Mouse (Mus musculus): ENCODE measurements around the gene Camk2g. TPM values are rescaled to one million over a fixed set of nuclear protein-coding genes. Genes with fewer than 3 reads are reported as not detected.
A peak's percentile ranks its signal among the peaks of the same experiment; 100 is the strongest.

The Camk2g gene
- total and polyA plus RNA-seq, 3 experiments, result 42.8 to 67.7 (median 51.4) TPM

DNA sequence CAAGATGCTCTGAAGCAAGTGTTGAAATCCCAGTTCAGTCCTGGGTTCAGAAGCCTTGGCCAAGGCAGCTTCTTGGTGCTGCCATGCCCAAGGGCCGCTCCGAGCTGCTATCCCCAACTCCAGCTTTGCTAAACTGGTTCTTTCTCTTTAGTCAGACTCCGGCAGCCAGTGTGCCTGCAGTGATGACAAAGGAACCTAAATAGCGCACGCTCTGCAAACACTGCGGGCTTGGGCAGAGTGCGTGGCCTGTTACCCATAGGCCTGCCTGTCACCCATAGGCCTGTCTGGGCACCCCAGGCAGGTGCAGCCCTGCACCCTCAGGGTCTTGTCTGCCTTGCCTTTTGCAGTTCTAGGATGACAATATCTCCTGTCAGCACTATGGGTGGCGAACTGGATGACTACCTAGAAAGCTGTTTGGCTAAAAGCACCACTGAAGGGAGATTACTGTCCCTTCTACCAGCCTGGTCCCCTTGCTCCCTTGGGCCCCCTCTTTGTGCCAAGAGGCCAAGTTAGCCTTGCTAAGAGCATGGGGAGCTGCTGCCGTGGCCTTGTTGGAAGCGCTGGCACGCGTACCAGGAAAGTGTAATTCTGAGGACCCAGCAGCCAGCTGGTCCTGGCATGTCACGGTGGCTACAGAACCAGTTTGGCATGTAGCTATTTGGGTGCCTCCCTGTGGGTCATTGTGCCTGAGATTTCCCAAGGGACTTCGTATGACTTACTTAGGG is 12.4 kb upstream of the Camk2g start:
- peak; percentile 65 for DNase-seq

DNA sequence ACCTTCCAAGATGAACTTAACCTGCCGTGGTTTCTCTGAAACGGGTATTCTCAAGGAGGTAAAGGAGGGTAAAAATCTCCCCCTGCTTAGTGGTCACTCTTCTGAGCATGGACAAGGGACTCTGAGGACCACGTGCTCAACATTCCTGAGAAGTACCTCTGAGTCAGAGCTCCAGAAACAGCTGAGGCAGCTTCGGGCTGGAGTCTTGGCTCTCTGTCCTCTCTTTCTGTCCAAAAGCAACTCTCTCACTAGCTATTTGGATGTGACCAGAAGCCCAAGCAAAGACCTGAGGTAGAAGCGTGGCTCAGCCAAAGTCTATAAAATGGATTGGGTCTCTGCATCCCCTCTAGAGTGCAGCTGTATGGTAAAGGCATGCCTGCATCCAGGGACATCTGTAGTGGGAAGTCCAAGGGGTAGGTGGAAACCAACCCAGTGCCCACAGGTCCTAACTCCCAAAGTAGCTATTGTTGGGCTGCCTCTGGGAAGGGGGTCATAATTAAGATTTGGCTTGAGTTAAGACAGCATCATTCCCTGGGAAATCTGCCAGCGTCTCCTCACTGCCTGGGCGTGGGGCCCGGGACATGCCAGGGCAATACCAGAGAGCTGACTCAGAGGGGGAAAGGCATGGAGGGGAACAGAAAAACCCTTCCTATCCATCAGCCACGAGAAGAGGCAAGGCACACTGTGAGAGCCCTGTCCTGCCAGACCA is 11.2 kb upstream of the Camk2g start:
- peak; percentile 95 for DNase-seq

DNA sequence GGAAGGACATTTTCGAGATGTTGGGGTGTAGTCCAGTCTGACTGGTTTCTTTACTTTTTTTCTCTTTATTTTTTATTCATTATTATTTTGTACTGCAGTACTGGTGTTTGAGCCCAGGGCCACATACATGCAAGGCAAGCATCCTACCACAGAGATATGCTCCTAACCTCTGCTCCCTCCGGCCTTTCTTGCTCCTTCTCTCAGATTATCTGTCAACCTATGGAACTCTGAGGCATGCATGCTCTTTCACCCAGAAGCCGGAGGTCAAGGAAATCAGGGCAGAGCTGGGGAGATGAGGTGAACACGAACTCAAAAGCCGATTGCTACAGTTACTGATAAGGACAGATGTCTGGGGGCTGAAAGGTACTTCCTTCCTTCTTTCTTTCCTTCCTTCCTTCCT is 10.6 kb upstream of the Camk2g start:
- no peak for DNase-seq

DNA sequence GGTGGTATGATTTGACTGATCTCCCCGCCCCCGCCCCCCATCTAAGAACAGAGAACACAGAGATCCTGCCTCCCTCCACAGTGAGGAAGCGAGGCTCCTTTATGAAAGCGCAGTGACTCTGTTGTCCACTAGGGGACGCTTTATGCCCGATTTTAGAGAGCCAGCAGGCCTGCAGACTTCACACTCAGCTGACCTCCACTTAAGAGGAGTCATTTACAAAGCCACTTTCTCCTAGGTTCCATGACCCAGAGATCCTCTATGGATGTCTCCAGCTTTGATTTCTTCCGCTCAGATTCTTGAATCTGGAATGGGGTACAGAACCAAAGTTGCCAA is 9.7 kb upstream of the Camk2g start:
- peak; percentile 79 for DNase-seq

DNA sequence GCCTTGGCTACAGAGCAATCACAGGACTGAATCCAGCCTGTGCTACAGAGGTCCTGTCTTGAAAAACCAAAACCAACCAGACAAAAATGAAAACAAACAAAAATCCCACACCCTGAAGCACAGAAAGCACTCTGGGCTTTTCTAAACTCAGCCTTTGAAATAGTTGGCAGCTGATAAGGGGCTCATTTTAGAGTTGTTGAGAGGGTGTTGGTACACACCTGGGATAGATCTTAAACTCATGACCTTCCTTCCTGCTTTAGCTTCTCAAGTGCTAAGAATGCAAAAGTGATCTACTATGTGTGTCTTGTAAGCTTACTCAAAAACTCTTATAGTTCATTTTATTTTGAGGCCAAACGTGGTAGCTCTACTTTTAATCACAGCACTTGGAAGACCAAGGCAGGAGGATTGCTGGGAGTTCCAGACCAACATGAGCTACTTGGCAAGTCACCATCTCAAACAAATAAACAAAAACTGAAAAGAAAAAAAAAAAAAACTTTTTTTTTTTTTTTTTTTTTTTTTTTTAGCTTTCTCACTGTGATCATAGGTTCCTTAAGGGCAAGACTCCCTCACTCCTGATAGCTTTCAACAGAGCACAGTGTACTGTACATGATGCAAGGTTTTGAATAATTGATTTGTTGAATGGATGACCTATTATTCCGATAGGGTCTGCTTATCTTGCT is 9.2 kb upstream of the Camk2g start:
- DNase-seq, result no peak

DNA sequence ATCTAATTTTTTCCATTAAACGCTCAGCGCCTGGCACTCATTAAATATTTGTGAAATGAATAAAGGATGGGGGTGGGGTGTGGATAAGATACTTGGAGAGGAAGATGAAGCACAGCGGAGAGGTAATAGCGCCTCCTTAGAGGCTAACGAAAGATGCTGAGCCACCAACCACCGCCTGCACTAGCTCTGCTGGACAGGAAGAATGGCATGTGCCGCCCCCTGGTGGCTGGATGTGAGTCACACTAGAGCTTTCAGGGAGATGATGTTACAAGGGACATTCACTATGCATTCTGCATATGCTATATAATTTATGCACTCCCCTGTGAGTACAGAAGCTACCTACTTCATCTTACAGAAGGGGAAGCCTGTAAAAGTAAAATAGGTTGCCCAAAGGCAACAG is 4.9 kb upstream of the Camk2g start:
- peak; percentile 89 for DNase-seq

DNA sequence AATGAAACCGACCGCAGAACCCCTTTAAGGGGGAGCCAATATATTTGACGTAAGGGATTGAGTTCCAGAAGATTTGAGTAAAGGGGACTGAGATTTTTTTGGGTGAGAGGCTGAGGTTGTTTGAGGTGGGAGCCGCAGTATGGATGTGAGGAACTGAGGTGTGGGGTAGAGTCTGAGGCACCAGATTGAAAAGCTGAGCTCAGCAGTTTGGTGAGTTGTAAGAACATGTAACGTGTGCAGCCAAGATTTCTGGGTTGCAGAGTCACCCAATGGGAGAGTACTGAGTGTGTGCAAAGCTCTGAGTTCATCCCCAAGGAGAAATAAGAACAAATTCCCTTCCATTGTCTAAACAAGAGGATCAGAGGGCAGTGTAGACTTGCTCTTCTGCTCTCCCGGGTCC is 4.4 kb upstream of the Camk2g start:
- DNase-seq, result no peak

DNA sequence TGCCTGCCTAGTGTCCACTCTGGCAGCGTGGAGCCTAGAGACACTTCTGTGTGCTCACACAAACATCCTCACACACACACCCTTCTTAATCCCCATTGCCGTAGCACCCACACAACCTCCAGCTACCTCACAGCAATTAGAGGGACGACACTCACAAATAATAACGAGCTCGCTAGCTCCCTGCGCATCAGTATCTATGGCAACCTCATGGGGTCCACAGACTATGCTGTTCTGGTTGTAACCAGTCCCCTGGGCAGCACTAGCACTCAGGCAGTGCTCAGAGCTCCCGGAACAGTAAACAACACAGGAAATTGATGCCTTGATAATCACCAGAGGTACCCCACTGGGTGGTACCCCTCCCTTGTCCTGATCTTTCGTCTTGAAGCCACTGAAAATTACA is 2.8 kb upstream of the Camk2g start:
- DNase-seq, result no peak

DNA sequence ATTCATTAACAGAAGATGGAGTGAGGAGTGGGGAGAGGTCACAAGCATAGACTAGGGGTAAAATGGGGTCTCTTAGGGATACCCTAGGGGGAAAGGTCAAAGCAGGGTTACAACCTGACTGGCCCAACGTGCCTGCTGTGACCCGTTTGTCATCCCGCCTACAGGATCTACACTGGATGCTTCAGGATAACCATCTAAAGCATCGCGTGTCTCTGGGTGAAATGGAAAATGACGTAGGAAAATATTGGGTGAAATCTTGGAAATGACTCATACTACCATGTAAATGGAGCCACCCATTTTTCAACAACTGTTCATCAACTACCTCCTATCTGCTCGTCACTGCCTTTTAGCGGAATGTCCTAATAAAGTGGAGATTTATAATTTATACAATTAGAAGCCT is 2.3 kb upstream of the Camk2g start:
- peak; percentile 1 for DNase-seq

DNA sequence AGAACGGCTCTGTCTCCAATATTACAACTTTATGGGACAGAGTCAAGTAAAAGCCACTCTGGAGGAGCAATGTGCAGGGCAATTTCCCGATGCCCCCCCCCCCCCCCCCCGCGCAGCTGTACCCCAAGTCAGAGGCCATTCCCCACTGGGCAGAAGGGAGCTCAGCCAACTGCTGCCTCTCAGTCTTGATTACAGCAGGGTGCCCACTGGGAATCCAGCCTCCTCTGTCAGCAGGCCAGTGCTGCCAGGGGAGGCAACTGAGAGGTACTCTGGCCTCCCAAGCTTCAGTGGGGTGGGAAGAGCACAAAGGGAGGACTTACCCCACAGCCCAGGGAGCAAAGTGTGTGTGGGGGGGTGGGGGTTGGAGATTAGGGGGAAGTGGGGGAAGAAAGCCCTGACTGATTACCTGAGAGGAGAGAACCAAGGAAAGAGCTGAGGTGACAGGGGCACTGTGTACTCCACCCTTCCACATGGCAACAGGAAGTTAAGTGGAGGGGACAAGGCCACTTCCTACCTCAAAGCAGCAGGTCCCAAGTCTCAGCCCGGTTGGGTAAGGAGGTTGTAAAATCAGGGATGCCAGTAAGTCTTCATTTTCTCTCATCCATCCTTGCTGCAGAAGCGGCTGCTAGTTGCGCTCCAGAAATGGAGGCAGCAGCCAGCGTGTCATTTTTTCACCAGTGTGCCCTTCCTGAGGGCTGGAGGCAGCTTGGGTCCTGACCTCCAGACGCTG is 1.7 kb upstream of the Camk2g start:
- peak; percentile 15 for DNase-seq

DNA sequence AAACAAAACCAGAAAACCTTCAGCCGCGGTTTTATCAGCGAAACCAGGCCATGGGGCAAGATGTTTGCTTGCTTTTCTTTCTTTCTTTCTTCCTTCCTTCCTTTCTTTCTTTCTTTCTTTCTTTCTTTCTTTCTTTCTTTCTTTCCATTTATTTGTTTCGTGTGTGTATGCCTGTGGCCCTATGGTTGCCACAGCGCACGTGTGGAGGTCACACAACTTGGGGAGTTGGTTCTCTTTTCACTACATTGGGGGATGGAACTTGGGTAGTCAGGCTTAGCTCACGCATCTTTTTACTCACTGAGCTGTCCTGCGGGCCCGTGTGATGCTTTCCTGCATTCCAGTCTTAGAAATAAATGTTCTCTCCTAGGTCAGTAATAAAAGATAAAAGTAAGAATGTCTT is 701 bp upstream of the Camk2g start:
- DNase-seq, result peak; percentile 24

DNA sequence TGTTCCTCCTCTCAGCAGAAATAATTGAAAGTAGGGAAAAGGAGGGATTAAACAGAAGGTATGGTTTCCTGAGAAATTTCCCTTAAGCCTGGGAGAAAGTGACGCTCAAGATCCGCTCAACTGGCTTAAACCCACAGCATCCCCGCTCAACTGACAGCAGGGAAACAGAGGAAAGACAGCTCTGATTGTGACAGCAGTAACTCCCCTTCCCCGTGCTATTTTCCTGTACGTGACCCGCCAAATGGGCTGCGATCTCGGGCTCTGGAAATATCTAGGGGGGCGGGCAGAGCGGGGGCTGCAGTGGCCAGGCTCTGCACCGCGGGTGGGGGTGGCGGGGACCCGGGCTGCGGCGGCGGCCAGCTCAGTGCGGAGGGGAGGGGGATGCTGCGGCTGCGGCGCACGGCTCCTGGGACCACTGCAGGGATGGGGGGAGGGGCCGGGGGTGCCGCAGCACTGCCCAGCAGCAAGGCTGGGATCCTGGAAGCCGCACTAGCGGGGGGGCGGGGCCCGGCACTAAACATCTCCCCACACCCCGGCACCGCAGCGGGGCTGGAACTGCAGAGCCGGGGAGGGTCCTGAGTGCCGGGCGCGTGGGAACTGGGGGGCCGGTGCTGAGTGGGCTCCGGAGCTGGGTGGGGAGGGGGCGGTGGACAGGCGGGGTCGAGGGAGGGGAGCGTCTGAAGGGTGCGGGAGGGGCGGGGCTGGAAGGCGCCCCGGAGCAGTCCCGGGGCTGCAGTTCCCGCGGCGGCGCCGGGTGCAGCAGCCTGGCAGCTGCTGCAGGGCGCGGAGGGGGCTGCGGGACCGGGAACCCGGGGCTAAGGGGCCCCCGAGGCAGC is 748 bp downstream of the Camk2g start:
- peak; percentile 54 for DNase-seq

DNA sequence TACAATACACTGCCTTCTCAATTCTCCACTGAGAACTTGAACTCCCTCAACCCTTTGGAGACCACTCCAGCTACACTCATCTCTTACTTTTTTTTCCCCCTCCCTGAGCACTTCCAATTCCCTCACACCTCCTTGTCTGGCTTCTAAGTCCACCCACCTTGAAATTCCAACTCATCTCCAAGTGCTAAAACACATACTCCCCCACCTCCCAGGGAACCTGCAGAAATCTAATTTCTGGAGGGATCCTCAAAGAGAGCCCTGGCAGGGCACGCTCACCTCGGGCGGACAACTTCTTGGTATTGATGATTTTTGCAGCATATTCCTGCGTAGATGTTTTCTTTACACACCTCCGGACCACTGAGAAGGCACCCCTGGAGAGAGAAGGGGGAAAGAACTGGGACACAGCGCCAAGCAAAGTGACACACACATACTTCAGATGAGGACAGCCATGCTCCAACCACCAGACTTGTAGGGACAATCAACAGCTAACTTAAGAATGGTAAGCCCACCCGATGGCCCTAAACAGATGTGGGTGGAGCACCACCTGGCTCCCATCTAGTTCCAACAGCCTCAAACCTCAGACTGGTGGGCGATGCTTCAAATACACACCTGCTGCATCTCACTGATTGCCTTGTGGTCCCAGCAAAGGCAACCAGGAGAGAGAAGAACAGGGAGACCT is 1.5 kb downstream of the Camk2g start:
- DNase-seq, result no peak

DNA sequence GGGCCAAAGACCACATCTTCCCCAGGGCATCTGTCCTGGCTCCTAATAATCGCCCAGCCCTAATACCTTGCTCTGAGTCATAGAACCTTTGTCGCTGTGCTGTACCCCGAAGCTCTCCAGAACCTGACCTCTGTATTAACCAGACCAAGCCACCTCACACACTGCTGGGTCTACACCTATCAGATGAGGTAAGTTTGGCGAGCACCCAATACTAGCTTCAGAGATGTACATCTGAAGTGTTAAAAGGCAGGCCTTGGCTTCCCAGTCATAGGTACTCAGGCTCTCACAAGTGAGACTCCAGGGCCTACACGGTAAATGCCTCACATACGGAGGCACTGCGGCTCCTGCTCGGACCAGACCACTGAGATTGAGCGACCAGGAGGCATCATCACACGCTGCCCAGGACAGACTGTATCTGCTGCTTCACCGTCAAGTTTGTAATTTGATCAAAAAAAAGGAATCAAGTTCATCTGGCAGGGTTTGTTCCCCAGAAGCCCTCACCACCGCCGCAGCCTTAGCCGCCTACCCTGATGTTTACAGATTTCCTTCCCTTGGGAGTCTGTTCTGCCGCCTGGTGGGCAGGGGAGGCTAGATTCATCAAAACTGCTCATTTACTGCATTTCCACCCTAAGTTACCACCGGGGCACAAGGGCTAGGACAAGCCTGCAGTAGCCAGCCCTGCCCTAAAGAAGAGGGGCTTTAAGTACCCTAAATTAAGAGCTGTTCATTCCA is 2.2 kb downstream of the Camk2g start:
- peak; percentile 1 for DNase-seq

DNA sequence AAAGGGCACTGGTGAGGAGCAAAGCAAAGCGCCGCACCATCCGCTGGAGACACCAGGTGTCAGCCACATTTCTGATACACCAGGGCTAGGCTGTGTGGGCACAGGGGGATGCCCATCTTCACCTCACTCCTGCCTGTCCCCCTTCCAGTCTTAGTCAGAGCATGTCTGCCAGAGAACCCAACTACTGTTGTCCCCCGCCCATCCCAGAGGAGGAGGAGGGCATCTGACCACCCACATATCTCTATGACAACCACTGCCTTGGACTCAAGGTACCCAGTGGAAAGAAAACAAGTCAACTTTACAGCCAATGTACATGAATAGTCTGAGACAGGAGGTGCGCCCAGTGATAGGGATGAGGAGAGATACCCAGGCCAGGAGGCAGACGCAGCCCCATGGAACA is 2.9 kb downstream of the Camk2g start:
- no peak for DNase-seq

DNA sequence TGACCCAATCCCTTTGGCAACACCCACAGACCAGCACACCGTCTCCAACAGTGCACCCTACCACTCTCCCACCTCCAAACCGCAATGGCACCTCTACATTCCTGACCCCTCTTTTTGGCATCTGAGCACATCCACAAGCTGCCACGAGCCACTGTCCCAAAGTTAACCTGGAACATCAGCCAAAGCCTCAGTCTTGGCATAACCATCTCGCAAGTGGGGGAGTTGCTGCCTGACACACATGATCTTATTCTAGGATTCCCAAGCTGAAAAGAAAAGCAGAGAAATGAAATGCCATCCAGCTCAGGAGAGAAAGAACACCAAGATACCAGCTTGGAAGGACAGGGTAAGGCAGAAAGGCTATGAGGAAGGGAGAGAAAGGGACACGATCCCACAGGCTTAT is 3.4 kb downstream of the Camk2g start:
- no peak for DNase-seq

DNA sequence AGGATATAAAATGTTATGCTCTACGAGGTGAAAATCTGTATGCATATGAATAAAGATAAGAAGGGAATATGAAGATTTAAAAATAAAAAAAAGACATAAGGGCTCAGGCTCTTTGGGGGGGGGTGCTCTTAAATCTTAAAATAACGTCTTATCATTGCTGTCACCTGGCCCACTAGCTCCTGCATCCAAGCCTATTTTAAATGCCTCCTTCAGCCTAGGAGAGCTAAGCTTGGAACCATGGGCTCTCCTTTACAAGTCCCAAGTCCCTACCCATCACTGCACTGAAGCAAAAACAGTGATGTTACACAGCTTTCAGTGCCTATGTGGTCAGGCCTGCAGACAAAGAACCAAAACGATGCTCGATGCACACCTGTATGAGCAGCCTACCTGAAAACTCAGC is 4.3 kb downstream of the Camk2g start:
- DNase-seq, result no peak

DNA sequence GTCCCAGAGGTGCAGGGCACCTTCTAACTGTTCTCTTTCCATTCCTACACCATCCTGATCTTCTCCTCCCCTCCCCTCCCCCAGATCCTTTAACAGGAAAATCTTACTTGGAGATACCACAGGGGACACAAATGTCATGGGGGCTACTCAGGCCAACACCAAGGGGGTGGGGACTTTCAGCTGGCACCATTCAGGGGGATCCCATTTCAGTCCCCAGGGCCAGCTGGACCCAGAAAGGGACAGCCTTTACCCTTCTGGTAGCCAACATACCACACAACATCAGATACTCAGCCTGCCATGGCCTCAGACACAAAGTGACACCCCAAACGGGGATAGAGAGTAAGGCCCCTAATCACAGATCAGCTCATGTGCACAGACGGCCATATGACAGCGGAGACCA is 5.7 kb downstream of the Camk2g start:
- DNase-seq, result no peak

DNA sequence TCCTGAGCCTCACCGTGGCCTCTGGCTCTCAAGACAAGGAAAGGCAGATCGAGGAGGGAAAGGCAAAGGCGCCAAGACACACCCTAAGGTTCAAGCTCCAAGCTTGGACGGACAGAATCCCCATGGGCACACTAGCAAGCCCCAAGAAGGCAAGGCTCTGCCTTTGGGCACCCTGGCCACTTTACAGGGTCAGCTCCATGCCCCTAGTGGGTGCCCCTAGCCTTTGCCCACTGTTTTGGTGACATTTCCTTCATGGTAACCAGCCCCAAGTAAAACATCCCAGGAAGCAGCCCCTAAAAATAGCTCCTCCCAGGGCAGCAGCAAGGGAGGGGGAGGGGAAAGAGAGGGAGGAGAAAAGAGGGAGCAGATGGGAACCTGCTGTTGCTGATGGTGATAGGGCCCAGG is 7.3 kb downstream of the Camk2g start:
- DNase-seq, result peak; percentile 4

DNA sequence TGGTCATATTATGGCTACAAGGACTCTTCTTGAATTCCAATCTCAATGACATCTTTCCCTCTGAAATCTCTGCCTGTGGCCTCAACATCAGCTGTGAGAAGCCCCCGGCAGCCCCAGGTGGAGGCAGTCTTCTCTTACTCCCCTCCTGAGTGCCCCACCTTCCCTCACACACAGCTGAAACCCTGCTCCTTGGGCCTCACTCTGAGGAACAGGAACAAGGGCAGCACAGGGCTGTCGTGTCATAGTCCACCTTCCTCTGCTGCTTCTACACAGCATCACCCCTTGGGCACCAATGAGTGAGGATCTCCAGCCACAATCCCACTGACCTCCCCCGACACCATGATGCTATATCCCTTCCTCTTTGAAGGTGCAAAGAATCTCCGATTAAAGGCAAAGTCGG is 7.9 kb downstream of the Camk2g start:
- no peak for DNase-seq

DNA sequence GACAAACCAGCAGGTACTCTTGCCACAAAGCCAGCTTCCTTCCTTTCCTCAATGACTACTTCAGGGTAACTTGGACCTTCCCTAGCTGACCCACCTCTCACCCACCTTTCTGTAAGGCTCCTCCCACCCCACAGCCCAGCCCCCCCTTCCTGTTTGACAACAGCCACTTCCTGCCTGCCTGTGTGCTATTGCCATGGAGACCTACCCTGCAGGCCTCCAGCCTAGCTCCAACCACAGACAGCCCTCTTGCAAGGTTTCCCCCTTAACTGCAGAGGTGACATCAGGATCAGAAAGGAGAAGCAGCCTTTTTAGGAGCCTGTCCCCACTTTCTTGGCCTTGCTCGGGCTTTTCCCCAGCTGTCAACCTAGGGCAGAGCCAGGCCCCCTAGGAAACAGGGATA is 8.7 kb downstream of the Camk2g start:
- peak; percentile 9 for DNase-seq

All from adrenal gland, adult 2 months (tissue).